Mouse (Mus musculus) cerebral cortex, adult 2 months (tissue): ENCODE results near the gene Ctsh.

Experiments
- WGBS: fragments of 180-500 bp; shearing (Covaris S2); methylation state at CpG from one replicate; pipeline ENCODE4 v1.1.7; 2018; 5-methylcytosine and 5-hydroxymethylcytosine counted together

The Ctsh gene

GRCm38 (mm10) chr9:90113151-90113550 is 59.2 kb downstream of the Ctsh start:
- WGBS: under 1% methylated on average over 13 of the region's 13 CpGs

GRCm38 (mm10) chr9:90113651-90114566 is 60.0 kb downstream of the Ctsh start:
- under 1% methylated on average over 82 of the region's 82 CpGs for WGBS

DNA sequence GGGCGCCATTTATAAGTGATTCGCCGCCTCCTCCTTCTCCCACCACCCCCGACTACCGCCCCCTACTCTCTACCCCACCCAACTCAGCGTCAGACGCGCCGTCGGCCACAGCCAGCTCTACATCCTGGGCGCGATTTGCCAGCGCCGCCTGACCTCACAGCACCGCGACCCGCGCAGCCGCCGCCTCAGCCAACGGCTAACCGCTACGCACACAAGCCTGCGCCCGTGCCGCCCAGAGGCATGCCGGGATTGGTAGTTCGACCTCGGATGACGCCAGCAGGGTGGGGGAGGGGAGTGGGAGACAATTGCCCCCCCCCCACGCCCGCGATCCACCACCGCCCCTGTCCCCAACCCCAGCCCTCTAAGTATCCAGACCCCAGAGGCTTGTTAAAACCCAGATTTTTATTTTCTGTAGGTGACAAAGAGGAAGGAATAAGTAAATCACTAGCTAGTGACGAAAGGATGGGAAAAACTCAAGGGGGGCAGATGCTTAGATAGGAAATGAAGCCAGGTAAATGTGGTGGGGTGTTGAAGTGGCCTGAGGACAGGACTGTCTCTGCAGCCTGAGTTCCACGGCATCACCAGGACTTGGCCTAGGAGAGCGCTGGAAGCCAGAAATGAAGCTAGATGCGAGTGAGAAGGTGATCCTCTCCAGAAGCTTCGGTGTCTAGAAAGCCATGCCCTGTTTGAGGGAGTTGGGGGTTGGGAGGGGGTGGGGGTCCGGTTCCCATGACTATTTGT is 60.8 kb downstream of the Ctsh start, which contains the start of gene Morf4l1:
Gene Morf4l1 (minus strand): TSS at position 208 of the 741 bp plus-strand sequence.
- WGBS: 1% methylated on average over 40 of the region's 40 CpGs

GRCm38 (mm10) chr9:90122246-90122740 is 68.3 kb downstream of the Ctsh start:
- WGBS: 81% methylated on average over 4 of the region's 4 CpGs

DNA sequence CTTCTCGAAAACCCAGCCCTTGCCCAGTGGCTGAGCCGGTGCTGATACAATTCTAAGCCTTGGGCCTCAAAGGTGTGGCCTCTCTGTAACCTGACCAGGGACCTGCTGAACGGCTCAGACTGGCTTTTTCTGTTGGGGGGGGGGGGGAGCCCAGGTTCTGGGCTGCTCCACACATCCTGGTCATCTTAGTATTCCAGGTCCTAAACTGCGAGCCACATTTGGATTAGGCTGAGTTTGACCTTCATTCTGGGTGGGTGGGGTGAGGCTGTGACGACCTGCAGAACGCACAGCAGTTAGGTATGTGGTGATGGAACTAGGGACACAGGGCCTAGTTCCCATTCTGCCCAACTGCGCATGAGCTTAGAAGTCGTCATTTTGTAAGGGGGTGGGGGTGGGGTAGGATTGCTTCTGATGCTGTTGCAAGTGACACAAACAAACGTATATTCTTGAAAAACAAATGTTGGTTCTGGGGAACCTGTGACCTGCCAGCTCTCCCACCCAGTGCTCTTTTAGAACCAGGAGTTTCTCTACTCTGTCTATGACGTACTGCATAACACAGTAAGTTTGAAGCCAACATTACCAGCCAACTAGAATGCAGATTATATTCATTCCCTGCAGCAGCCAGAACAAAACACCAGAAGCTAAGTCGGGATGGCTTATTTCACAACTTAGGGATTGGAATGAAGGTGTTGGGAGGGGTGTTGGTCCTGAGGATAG is 70.4 kb downstream of the Ctsh start:
- WGBS: 51% methylated on average over 11 of the region's 11 CpGs

DNA sequence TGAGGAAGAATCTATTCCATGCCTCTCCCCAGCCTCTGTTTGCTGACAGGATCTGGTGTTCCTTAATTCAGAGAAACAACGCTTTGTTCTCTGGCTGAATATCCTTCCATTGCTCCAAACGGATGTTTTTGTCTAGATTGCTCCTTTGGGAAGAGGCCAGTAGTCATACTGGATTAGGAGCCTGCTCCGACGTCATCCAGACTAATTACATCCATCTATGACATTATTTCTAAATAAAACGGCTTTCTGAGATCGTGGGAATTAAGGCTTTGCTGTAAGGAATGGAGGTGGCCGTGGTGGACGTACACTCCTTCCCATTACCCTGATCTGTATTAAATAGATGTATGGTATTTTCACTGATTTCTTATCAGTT is 70.9 kb downstream of the Ctsh start:
- WGBS: 21% methylated on average over 8 of the region's 8 CpGs
